Comparison of ENCODE assay signal across 12 mouse cellular contexts in the genomic region with DNA sequence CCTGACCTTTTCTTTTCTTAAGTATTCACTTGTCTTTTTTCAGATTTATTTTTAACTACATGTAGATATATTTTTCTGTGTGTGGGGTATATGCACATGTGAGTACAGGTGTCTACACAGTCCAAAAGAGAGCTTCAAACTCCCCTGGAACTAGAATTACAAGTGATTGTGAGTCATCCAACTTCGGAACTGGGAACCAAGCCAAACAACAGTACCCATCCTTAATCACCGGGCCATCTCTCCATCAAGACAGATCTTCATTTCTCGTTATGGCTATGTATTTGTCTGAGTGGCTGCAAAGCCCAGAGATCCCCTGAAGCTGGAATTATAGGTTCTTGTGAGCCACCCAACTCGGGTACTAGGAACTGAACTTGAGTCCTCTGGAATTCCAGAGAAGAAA.
"Had no signal": no experiment of that assay in that cellular context is flagged by ENCODE, and none has a peak within 500 bp of the region (broad histone marks: within the 10 kb centered on the region; RNA-seq: fewer than 3 reads in every experiment).

No protein-coding gene starts in this region.

- H3K27me3 ChIP-seq: limb, embryonic 12.5 days; midbrain, embryonic 12.5 days; neural tube, embryonic 13.5 days had no signal

- DNase-seq: kidney, postnatal 25 days; liver; lung, adult 18-20 months; retina, postnatal 1 day; right cerebral cortex, postnatal 4 days; spleen, adult 18-20 months; thymus, adult 18-20 months; thymus, postnatal 25 days had no signal

- H3K9ac ChIP-seq: limb, embryonic 12.5 days; liver, embryonic 14.5 days; midbrain, embryonic 12.5 days; neural tube, embryonic 13.5 days had no signal

- H3K4me3 ChIP-seq: limb, embryonic 12.5 days; midbrain, embryonic 12.5 days; neural tube, embryonic 13.5 days had no signal

- H3K9me3 ChIP-seq: limb, embryonic 12.5 days; midbrain, embryonic 12.5 days; neural tube, embryonic 13.5 days had no signal

- H3K36me3 ChIP-seq: limb, embryonic 12.5 days; midbrain, embryonic 12.5 days; neural tube, embryonic 13.5 days had no signal

- H3K27ac ChIP-seq: limb, embryonic 12.5 days; liver, embryonic 14.5 days; midbrain, embryonic 12.5 days; neural tube, embryonic 13.5 days had no signal
